Mouse (Mus musculus) myocyte (in vitro differentiated cells): ENCODE measurements at regions not wholly inside any gene's neighbourhood (a gene's known extent, or its start where the extent isn't known, plus 50 kb on each side); places are given as distances from the start of the nearest gene placed in this dataset.
A peak's percentile ranks its signal among the peaks of the same experiment; 100 is the strongest.

ENCODE experiments used
- H3K27me3 ChIP-seq: one replicate; pipeline ENCODE4 v1.6.1; 2011; ENCODE audit not compliant: control insufficient read depth, insufficient read depth, insufficient read length
- H3K36me3 ChIP-seq: one replicate; pipeline ENCODE4 v1.6.1; 2011; ENCODE audit not compliant: control insufficient read depth, insufficient read depth
- H3K4me2 ChIP-seq: one replicate; pipeline ENCODE4 v1.6.1; 2011; ENCODE audit warnings: low read depth, control low read depth
- H3K4me3 ChIP-seq: one replicate; pipeline ENCODE4 v1.5.1; 2011; ENCODE audit warnings: mild to moderate bottlenecking, control low read depth, moderate library complexity
- H3K79me2 ChIP-seq: one replicate; pipeline ENCODE4 v1.6.1; 2011; ENCODE audit not compliant: control insufficient read depth, insufficient read depth
- H3ac ChIP-seq: one replicate; pipeline ENCODE4 v1.6.1; 2011; ENCODE audit not compliant: control insufficient read depth, insufficient read length
- CEBPB ChIP-seq: IDR thresholded peaks from 2 replicates; pipeline ENCODE4 v1.6.1; 2011; ENCODE audit warnings: mild to moderate bottlenecking, moderate library complexity; ENCODE audit not compliant: poor library complexity, insufficient read depth, severe bottlenecking
- E2F4 ChIP-seq: IDR thresholded peaks from one replicate; pipeline ENCODE4 v1.6.1; 2011; ENCODE audit warnings: mild to moderate bottlenecking, control low read depth, moderate library complexity; ENCODE audit not compliant: insufficient read depth
- MAX ChIP-seq: IDR thresholded peaks from one replicate; pipeline ENCODE4 v1.6.1; 2011; ENCODE audit warnings: low read depth, mild to moderate bottlenecking, control low read depth
- MYOD1 ChIP-seq, 3 experiments: IDR thresholded peaks; one replicate each; pipeline ENCODE4 v1.6.1; 2011; ENCODE audit warnings: control low read depth in 2 of 3, low read depth in 2 of 3, mild to moderate bottlenecking in 2 of 3, moderate library complexity in 1 of 3; ENCODE audit not compliant: insufficient read length in 2 of 3, control insufficient read depth in 1 of 3
- MYOG ChIP-seq, 3 experiments: IDR thresholded peaks; one replicate each; pipeline ENCODE4 v1.6.1; 2011; ENCODE audit warnings: control low read depth in 2 of 3, low read depth in 2 of 3, mild to moderate bottlenecking in 2 of 3; ENCODE audit not compliant: insufficient read length in 2 of 3, control insufficient read depth in 1 of 3, insufficient read depth in 1 of 3
- POLR2A ChIP-seq: IDR thresholded peaks from one replicate; pipeline ENCODE4 v1.6.1; 2011; ENCODE audit warnings: low read depth, mild to moderate bottlenecking, control low read depth, moderate library complexity; ENCODE audit not compliant: insufficient read length
- POLR2AphosphoS2 ChIP-seq: IDR thresholded peaks from one replicate; pipeline ENCODE4 v1.6.1; 2011; ENCODE audit warnings: low read depth, control low read depth; ENCODE audit not compliant: insufficient read length
- REST ChIP-seq: IDR thresholded peaks from one replicate; pipeline ENCODE4 v1.6.1; 2011; ENCODE audit warnings: mild to moderate bottlenecking, control low read depth, moderate library complexity; ENCODE audit not compliant: insufficient read depth, insufficient read length
- SRF ChIP-seq: IDR thresholded peaks from one replicate; pipeline ENCODE4 v1.6.1; 2011; ENCODE audit warnings: low read depth; ENCODE audit not compliant: control insufficient read depth, insufficient read length
- TCF12 ChIP-seq: IDR thresholded peaks from one replicate; pipeline ENCODE4 v1.6.1; 2011; ENCODE audit warnings: mild to moderate bottlenecking, control low read depth; ENCODE audit not compliant: poor library complexity, insufficient read depth, severe bottlenecking
- TCF3 ChIP-seq: IDR thresholded peaks from one replicate; pipeline ENCODE4 v1.6.1; 2011; ENCODE audit warnings: low read depth, control low read depth; ENCODE audit not compliant: insufficient read length
- USF1 ChIP-seq: IDR thresholded peaks from one replicate; pipeline ENCODE4 v1.6.1; 2011; ENCODE audit warnings: low read depth, mild to moderate bottlenecking, control low read depth, moderate library complexity

DNA sequence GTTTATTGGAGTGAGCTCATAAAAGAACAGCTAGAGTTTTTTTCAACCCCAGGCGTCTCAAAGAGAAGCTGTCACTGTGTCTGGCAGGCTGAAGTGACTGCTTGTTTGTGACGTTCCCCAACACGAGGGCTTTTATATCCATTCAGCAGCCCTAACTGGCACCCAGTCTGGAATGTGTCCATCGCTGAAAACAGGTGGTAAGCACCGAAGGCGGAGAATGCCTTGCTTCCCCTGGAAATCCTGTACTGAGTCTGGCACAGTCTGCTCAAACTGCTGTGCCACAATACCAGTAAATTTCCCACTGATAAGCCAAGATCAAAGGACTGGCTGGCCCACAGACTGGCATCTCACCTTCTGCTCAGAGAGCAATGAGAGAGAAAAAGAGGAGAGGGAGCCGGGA is 59.1 kb upstream of the Abca1 start:
- Histone ChIP-seq H3K79me2 (no peaks in the 10 kb centered on the region), H3K4me2 (peak overlapping the region; percentile 79), H3K4me3 (no peak overlapping the region), H3K36me3 (no peaks in the 10 kb centered on the region), H3K27me3 (no peaks in the 10 kb centered on the region), H3ac (no peak overlapping the region)
- TF ChIP-seq MYOD1 (IDR thresholded peaks at IDR 0.05; ENCODE audit: control insufficient read depth in 1 of 3, insufficient read length in 2 of 3, low read depth in 2 of 3): peak in 2 of 3 experiments; percentile 67 to 89
- TF ChIP-seq MAX: no peak
- TF ChIP-seq POLR2AphosphoS2: no peak
- TF ChIP-seq MYOG (IDR thresholded peaks at IDR 0.05; ENCODE audit: control insufficient read depth in 1 of 3, insufficient read depth in 1 of 3, insufficient read length in 2 of 3, low read depth in 2 of 3): peak in 1 of 3 experiments; percentile 65
- TF ChIP-seq CEBPB: no peak

DNA sequence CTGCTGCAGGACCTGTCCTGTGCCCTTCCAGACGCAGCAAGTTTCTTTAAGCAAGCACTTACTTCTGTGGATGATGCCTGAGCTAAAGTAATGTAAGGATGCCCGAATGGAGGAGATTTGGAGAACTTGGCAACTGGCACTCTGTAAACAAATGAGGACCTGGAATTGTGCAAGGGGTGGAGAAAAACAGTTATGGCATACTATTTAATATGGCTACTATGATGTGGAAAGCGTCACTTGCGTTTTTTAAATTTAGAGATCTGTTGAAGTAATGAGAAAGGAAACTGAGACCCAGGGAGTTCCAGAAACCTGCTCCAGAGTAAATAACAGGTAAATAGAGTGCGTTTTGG is 58.6 kb upstream of the Abca1 start:
- no peaks in the 10 kb centered on the region for H3K27me3 ChIP-seq
- H3K4me2 ChIP-seq: peak overlapping the region; percentile 79
- H3ac ChIP-seq: no peak overlapping the region
- no peaks in the 10 kb centered on the region for H3K79me2 ChIP-seq
- TF ChIP-seq MAX (no peak), CEBPB (no peak)
- H3K36me3 ChIP-seq: no peaks in the 10 kb centered on the region
- peak overlapping the region; percentile 22 for H3K4me3 ChIP-seq

DNA sequence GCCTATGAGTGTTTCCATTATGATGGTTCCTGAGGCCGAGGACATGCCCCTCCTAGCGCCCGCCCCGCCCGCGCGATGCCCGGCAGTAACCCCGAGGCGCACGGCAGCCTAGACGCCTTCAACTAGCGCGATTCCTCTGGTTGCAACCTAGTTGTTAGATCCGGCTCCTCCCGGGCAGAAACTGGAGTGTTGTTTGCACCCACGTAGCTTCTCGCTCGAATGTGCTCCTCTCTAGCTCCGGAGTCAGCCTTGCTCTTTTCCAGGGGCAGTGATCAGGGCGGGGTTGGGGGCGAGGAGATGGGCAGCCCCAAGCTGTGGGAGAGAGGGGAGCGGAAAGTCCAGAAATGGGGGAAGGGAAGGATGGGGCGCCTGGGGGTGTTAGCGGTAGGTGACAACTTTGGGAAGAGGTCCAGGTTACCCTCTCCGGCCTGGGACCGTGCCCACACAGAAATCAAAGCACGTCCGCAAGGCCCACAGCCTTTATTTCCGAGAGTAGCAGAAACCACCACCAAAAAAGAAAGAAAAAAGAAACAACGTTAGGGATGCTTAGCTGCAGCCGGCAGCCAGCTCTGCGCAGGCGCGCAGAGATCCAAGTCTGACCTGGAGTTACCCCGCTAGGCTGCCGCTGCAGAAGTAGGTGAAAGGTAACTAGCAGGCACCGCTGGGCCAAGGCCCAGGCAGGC is 58.1 kb upstream of the Abca1 start:
- Histone ChIP-seq H3K4me3 (peak overlapping the region; percentile 22), H3K27me3 (no peaks in the 10 kb centered on the region), H3K4me2 (peak overlapping the region; percentile 79), H3K36me3 (no peaks in the 10 kb centered on the region), H3ac (no peak overlapping the region), H3K79me2 (no peaks in the 10 kb centered on the region)
- TF ChIP-seq REST (no peak), POLR2A (peak; percentile 24)

DNA sequence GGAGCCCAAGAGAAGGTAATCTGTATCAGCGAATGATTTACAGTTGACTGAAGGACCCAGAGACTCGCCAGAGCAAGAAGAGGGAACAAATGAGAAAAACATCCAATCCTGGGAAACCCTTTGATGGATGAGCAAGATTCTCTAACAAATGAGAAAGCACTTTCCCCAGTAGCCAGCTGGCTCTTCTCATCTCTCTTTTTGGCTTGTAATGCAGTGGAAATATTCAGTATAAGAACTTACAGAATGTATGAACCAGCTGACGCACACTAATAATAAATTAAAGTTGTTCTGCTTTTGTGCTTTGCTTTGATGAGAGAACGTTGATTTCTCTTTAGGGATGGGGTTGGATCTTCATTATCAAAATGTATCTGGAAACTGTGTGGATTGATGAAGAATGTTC is 52.8 kb upstream of the Abca1 start:
- Histone ChIP-seq H3K4me2 (no peak overlapping the region), H3K4me3 (no peak overlapping the region), H3K79me2 (no peaks in the 10 kb centered on the region), H3K36me3 (no peaks in the 10 kb centered on the region), H3ac (no peak overlapping the region), H3K27me3 (no peaks in the 10 kb centered on the region)
- TF ChIP-seq POLR2AphosphoS2 (no peak), REST (no peak), E2F4 (no peak), CEBPB (no peak), TCF3 (no peak), MYOG (IDR thresholded peaks at IDR 0.05; ENCODE audit: control insufficient read depth in 1 of 3, insufficient read depth in 1 of 3, insufficient read length in 2 of 3, low read depth in 2 of 3) (no peak), MAX (no peak)

DNA sequence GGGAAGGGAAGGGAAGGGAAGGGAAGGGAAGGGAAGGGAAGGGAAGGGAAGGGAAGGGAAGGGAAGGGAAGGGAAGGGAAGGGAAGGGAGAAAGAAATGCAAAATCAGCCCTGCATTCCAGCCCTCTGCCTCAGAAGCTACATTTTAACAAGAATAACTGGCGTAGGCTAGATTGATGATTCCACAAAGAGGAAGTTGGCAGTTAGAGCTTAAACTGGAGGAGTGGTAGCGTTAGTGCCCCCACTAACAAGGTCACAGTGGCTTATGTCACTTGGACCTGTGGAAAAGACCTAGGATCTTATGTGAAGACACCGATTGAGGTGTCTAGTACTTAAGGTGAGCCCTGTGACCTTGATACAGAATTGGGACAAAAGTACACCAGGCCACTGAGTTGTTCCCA is 51.0 kb upstream of the Abca1 start:
- H3K79me2 ChIP-seq: no peaks in the 10 kb centered on the region
- H3K36me3 ChIP-seq: no peaks in the 10 kb centered on the region
- no peak overlapping the region for H3K4me3 ChIP-seq
- H3ac ChIP-seq: no peak overlapping the region
- no peak overlapping the region for H3K4me2 ChIP-seq
- no peaks in the 10 kb centered on the region for H3K27me3 ChIP-seq
- no peak for TF ChIP-seq SRF
- no peak for TF ChIP-seq TCF3
- TF ChIP-seq REST: no peak
- TF ChIP-seq POLR2AphosphoS2: no peak
- no peak for TF ChIP-seq USF1
- TF ChIP-seq CEBPB: no peak
- TF ChIP-seq POLR2A: no peak
- no peak for TF ChIP-seq MAX
- no peak for TF ChIP-seq MYOG (IDR thresholded peaks at IDR 0.05; ENCODE audit: control insufficient read depth in 1 of 3, insufficient read depth in 1 of 3, insufficient read length in 2 of 3, low read depth in 2 of 3)
- no peak for TF ChIP-seq TCF12
- no peak for TF ChIP-seq MYOD1 (IDR thresholded peaks at IDR 0.05; ENCODE audit: control insufficient read depth in 1 of 3, insufficient read length in 2 of 3, low read depth in 2 of 3)
- no peak for TF ChIP-seq E2F4
